Mouse (Mus musculus): ENCODE measurements around the gene Amigo1.

Amigo1 gene

GRCm38 (mm10) chr3:108186098-108187047, at the start of gene Amigo1:
Gene Amigo1 (plus strand): TSS chr3:108186335.
- peak in 1 of 2 experiments; percentile 61 for DNase-seq (ENCODE audit: low spot score in 2 of 2)

DNA sequence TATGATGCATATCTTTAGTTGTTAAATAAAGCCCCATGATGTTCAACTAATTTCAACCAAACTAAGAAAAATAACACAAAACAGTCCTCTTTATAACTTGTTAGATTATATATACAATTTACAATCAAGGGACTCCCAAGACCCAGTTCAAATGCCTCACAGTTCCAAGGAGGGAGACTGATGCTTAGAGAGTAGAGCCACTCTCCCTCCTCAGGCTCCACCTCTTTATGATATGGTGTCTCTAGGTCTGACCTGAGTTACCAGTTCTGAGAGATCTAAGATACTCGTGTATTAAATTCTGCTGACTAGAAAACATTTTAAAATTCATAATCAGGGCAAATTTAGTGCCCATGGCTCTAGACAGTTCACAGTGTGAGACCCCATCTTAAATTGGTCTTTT, 47.0 kb upstream of the Amigo1 start:
- no peak for DNase-seq (ENCODE audit: low spot score in 2 of 2)

- no peak for DNase-seq (ENCODE audit: low spot score in 2 of 2)
Observed at GRCm38 (mm10) chr3:108140786-108141185, 45.3 kb upstream of the Amigo1 start.

- DNase-seq (ENCODE audit: low spot score in 2 of 2), result peak; percentile 87 to 88
Observed at GRCm38 (mm10) chr3:108145534-108146445, 40.3 kb upstream of the Amigo1 start, which contains the start of gene Gnai3. Gene Gnai3 (minus strand): TSS chr3:108146146.

DNA sequence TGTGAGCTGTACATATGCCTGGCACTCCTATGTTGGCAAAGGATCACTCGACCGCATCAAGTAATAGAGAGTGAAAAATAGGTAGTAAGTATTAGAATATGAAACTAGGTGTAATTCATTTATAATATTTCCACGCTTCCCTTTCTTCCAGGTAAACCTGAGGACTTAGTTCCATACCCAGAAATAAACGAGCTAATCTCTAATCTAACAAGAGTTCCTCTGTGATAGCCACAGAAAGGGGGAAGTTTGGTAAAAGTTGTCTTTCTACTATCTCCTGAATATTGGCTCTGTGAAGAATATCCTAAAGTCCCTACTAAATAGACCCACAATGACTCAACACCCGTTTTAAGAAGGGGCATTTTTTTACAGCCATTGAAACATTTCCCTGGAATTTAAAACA, 39.5 kb upstream of the Amigo1 start:
- DNase-seq (ENCODE audit: low spot score in 2 of 2), result no peak

DNA sequence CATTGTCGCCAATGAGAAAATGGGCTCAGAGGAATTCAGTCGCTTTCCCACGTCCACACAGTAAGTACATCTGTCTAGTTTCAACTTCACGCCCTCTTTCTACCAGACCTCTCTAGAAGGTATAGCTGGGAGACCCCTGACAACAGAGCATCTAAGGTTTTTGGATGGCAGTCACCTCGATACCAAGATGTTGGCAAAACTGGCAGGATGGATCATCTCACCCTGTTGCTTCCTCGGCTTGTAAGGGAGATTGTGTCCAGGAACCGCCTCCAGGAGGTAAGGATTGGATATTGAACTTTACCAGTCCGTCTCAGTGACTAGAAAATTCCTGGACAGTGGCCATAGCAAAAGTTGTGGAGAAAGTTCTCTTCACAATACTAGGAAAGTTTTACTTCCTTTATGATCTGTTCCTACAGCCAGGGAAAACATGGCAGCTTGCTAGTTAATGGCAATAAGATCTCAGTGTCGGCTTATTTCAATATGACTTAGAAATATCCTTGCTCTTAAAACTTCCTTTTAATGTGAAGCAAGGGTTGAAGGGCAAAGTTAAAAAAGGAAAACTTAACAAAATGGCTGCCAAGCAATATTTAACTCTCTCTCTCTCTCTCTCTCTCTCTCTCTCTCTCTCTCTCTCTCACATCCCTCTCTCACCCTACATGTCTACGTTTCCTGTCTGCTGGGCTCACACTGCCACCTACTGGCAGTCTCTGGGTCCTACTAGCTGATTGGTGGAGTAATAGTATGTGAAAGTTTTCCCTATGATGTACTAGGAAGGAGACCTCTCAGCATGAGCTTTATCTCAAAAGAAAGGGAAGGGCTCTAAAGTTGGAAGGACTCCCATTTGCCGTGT, 38.5 kb upstream of the Amigo1 start:
- peak; percentile 69 to 77 for DNase-seq (ENCODE audit: low spot score in 2 of 2)

DNA sequence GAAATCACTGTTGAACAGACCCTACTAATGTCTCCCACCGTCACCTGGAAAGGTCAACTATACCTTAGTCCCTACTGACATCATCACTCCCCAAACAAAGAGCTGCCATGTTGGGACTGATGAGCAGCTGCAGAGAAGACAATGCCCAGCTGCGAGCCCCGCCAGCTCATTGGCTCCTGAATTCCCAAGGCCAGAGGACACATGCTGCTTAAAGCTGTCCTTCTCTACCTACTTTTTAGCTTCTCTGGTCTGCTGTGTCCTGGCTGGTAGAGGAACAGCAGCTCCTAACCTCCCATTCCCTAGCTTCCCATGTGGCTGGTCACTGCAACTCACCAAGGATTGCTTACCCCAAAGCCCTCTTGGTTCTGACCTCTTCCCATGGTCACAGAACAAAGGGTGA, 33.8 kb upstream of the Amigo1 start:
- DNase-seq (ENCODE audit: low spot score in 2 of 2), result no peak

- DNase-seq (ENCODE audit: low spot score in 2 of 2), result no peak
Observed at GRCm38 (mm10) chr3:108154656-108155055, 31.5 kb upstream of the Amigo1 start, which contains the start of gene Gpr61. Gene Gpr61 (minus strand): TSS chr3:108154882.

DNA sequence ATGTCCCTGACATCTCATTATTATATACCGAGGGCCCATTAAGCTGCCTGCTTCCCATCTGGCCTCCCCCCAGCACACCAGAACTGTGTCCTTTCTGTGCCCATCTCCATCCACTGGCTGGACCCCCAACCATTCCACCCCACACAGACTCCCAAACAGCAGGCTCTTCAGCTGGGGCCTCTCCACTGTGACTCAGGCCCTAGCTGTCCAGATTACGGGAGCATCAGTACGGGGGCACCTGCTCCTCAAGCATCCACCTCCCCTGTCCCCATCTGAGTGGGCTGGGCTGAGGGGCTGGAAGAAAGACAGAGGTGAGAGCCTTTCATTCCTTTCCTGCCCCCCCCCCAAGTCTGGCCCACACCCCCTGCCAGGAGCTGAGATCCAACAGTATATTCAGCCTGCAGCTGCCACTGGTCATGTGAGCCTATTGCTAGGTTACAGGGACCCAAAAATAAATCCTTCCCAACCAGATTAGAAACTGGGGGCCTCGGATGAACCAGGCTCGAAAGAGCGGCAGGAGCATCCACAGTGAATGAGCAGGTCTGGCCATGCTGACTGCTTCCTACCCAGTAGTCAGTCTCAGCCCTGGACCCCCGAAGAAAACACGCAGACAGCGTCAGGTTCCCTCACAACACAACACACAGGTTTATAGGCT, 27.6 kb upstream of the Amigo1 start:
- no peak for DNase-seq (ENCODE audit: low spot score in 2 of 2)

- no peak for DNase-seq (ENCODE audit: low spot score in 2 of 2)
Observed at GRCm38 (mm10) chr3:108164091-108164490, 22.0 kb upstream of the Amigo1 start.

DNA sequence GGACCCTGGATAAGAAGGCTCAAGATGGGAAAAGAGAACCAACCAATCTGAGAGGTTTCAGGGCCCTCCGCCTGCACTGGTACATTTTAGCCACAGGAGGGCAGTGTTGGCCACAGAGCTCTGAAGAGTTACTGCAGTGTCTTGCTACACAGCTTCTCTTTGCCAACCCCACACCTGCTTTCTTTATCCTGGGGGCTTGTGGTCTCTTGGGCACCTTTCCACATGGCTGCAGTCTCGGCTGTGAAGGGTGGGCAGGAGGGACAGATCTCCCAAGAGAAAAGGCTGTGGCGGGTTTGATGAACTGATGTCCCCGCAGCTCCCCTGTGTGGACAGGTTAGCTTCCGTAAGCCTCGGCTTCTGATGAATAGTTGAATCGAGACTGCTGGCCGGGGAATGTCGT, 21.3 kb upstream of the Amigo1 start:
- DNase-seq (ENCODE audit: low spot score in 2 of 2), result peak; percentile 55 to 68

DNA sequence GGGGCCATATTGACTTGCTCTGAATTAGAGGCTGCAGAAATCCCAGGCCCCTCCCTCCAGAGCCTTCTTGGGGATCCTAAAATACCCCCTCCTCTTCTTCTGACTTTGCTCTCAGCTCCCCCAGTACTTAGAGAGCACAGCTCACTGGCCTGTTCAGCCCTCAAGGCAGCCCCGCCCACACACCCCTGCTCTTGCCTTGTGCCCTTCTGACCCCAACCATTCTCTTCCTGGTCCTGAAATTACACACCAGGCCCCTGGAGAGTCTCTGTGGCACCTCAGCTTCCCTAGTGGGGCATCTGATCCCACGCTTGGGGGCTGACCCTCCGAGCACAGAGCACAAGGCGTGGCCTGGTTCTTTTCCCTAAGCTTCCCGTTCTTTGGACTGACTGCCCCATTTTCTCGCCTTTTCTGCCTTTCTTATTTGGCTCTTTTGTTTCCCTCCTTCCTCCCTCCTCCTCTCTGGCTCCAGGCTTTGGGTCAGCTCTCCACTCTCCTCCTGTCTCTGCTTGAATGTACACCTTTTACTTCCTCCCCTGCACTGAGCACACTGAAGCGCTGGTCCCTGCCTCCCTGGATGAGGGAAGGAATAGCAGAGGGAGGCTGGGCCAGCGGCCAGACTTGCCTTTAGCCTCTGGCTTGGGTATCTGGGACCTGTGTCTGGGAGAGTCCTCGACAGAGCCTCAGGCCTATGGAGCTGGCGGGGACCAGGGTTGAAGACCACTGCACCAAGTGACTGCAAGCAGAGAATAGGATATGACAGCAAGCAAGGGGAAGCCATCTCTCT, 20.4 kb upstream of the Amigo1 start:
- no peak for DNase-seq (ENCODE audit: low spot score in 2 of 2)

GRCm38 (mm10) chr3:108166486-108167211, 19.5 kb upstream of the Amigo1 start:
- DNase-seq (ENCODE audit: low spot score in 2 of 2), result no peak

DNA sequence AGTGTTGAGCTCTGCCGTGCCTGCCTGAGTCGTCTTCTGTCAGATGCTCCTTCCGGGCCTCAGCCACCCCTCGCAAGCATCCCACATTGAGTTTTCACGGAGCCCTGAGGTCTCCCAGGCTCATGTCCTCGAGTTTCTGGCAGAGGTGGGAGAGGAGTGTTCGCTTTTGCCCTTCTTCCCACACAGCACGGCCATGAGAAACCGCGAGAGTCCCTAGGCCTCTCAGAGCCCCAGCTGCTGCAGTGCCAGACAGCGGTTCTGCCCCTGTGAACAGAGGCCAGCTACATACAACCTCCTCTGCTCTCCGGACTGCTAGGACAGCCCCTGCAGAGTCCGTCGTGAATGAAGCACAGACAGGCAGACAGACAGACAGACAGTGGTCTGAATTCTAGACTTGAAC, 18.6 kb upstream of the Amigo1 start:
- DNase-seq (ENCODE audit: low spot score in 2 of 2), result no peak

DNA sequence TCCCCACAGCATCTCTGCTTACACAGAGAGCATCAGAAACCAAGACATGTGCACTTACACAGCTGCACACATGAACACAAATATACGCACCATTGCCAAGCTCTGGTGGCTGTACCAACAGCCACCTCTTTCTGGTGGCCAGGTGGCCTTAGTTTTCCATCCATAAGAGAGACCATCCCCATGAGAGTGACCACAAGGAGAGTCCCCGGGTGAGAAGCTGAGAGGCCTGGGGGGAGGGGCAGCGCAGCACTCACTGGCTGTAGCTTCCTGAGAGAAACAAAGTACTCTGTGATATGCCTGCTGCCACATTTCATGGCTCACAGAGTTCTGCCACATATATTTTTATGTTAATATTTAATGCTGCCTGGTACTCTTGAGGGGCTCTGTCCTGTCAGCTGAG, 16.9 kb upstream of the Amigo1 start:
- DNase-seq (ENCODE audit: low spot score in 2 of 2), result no peak

DNA sequence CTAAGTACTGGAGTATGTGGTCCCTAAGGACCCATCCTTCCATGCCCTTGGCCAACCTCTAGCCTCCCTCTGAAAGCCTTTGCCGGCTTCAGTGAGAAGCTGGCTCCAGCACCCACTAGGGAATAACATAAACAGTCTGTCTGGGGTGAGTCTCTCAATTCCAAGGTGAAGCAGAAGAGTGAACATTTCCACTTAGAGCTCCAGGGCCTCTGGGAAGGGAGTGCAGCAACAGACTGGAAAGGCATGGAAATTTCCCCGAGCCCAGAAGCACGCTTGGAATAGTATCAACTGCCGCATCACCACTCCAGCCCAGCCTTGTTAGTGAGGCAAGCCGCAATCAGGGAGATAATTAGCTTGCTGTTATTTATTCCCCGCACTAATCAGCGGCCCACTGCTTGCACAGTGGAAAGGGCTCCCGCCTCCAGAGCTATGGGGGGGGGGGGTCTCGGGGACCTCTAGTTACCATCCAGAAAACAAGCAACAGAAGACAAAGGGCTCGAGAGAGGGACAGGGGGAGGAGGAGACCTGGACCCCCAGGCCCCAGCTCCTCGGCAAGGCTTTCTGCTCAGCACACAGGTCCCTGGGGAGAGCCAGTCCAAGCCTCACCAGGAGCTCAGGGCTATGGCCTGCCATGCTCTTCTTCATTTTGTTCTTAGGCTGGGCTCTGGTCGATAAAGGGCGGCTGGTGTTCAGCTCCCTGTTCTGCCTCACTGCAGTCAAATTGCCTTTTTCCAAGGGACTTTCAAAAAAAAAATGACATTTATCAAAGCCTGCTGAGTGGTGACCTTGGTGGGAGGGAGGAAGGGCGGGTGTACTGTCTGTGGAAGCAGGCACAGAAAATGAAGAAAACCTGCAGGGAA, 11.2 kb upstream of the Amigo1 start:
- no peak for DNase-seq (ENCODE audit: low spot score in 2 of 2)

DNA sequence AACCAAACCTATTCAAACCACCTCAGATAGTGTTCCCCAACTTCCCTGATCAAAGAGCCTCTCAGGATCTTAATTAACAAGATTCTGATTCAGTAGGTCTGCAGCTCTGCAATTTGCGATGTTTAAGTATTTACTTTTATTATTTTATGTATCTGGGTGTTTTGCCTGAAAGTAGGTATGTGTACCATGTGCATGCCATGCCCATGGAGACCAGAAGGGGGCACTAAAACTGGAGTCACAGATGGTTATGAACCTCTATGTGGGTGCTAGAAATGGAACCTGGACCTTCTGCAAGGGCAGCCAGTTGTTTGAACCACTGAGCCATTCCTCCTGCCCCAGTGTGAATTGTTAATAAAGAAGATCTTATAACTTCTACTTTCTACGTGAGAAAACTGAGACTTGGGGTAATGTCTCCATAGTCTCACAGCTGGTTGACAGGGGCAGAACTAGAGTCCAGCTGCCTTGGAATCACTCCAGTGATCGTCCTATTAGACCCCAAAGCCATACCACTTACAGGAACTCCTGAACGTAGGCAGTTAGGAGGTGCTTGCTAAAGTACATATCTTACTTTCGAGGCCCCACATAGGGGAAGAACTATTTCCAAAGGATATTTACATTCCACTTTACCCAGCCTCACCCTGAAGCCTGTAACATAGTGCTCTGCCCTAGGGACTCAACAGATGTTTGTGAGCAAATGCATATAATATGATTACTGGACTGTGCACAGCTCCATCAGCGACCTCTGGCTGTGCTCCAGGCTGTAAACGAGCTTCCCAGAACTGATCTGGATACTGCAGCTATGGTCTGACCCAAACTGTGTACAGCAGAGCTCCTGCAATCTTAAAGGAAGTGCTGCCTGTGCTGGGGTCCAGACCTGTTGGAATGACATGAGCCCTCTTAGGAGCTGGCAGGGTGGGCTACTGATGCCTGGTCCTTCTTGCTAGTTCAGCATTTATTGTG, 7.1 kb upstream of the Amigo1 start:
- no peak for DNase-seq (ENCODE audit: low spot score in 2 of 2)
